Mouse (Mus musculus) brain, embryonic 18.5 days (tissue): ENCODE measurements around the gene Gm45713.
A peak's percentile ranks its signal among the peaks of the same experiment; 100 is the strongest.
"Not testable (repeated sequence)": the region's sequence is repeated elsewhere in the genome, so short reads cannot be mapped to it uniquely, and the experiment has no call there.

Experiments
- DNase-seq: peaks from one replicate; pipeline ENCODE4 v3.0.0-alpha.2; 2012; ENCODE audit warnings: low read depth, low spot score

Gm45713 gene

DNA sequence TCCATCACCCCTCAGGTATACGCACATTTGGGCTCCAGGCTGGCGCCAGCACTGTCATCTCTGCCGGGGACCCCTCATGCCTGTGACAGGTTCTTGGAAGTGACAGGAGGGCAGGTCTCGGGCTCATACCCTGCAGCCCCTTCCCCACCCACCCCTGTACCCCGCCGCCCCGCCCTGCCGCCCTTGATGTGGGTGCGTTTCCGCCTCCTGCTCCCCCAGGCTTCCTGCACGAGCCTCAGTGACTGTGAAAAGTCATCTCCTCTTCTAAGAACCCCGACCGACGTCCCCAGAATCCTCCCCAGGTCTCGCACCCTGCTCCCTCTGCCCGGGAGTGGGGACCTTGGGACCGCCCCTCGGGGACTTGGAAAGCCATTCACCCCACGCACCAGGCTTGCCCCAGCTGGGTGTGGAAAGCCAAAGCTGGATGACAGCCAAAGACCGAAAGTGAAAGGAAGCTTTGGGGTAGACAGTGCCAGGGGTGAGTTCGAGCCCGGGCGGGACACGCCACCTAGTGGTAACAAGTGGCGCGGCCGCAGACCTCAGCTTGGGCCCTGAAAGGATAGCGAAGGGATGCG lies at the start of gene Gm45713, which contains the start of gene Flt3l:
TSS of gene Gm45713 (minus strand) at position 239 of the 575 bp plus-strand sequence.
TSS of gene Flt3l (minus strand) at position 440 of the 575 bp plus-strand sequence.
- no peak for DNase-seq

DNA sequence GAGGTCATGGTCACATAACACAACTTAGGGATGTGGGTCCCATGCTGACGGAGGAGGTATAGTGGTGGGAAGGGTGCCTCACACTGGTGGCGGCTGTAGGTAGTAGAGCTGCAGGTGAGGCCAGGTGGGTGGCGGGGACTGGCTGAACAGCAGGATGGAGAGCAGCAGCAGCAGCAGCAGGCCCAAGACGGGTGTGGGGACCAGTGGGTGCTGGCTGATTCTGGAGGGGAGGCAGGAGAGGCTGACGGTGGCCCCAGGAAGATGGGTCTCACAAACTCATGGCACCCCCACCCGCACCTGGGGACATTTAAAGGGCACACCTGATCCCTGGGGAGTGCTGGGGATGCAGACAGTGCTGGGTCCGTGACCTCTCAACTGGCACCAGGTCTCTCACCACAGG lies 47.6 kb upstream of the Gm45713 start:
- DNase-seq = no peak

DNA sequence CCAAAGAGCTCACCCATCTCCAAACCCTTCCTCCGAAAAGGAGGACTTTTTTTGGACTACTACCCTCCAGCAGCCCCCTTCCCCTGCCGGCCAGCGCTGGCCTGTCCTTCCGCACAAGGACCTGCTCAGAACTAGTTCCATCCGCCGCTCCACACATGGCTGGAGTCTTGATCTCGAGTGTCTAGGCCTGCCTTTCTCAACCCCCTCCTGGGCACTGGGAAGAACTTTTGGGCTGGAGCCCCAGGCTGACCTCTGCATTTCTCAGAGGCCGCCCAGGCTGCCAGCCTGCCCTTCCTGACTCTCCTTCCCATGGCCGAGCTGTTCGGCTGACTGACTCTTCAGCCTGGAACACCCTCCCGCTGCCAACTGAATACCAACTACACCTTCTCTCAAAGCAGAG lies 46.6 kb upstream of the Gm45713 start:
- DNase-seq = no peak

DNA sequence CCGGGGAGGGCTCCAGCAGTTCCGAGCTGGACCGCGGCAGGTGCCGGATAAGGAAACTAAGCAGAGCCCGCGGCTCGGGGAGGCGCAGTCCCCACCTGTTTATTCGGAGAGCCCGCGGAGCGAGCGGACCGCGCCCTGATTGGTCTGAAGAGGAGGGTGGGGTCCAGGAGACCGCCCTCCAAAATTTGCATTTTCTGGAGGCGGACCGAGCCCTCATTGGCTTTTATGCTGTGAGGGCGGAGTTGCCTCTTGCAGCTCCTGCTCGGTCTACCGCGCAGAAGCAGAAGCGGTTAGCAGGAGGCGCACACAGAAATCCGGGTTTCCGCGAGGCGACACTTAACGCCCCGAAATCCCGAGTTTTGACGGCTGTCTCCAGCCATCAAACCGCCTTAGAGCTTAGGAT lies 46.2 kb upstream of the Gm45713 start:
- DNase-seq = peak; percentile 50

DNA sequence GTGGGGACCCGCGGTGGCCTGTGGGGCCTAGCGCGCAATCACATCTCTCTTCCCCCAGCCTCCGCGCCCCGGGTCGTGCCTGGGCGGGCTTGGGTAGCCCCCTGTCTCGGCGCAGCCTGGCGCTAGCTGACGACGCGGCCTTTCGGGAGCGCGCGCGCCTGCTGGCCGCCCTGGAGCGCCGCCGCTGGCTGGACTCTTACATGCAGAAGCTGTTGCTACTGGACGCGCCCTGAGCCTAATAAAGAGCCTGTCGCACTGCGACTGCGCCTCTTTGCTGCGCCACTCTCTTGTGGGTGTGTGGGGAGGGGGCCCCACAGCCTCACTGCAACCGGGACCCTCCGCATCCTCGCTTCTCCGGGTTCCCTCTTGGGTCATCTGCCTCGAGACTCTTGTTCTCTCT lies 45.5 kb upstream of the Gm45713 start:
- DNase-seq = no peak

DNA sequence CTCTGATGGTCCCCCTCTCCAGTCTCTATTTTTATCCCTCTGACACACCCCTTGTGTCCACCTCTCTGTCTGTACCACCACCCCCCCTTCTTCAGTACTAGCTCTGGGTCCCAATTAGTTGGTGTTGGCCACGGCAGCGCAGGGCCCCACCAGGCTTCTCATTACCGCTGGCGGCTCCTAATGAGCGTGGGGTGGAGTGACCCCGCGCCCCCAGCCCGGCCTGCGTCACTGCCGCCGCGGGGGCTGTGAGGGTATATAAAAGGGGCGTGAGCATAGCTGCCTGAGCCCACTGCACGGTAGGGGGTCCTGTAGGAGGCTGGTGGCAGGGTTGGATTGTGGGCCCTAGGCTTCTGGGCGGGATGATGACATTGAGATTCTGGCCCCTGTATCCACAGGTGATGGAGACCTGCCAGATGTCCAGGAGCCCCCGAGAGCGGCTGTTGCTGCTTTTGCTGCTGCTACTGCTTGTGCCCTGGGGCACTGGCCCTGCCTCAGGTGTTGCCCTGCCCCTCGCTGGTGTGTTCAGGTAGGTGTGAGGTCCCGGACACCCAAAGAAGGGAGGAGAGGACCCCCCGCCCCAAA lies 45.0 kb upstream of the Gm45713 start, which contains the start of gene Pth2:
TSS of gene Pth2 (plus strand) at position 100 of the 582 bp plus-strand sequence.
- no peak for DNase-seq

DNA sequence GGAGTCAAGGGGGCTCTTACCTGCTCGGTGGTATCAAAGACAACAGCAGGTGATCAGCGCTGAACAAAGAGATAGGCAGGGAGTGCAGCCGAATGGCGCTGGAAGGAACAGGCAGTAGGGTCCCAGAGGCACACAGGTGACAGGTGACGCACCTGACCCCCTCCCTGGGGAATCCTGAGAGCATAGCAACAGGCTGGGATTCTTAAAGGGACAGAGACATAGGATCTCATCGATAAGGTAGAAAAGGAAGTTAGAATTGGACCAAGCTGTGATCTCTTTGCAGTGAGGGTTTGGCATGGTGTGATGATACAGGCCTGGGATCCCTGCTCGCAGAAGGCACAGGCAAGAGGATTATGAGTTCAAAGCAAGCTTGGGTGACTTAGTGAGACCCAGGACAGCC lies 43.4 kb upstream of the Gm45713 start, which contains the start of gene Gfy:
TSS of gene Gfy (minus strand) at position 101 of the 400 bp plus-strand sequence.
- DNase-seq = no peak

DNA sequence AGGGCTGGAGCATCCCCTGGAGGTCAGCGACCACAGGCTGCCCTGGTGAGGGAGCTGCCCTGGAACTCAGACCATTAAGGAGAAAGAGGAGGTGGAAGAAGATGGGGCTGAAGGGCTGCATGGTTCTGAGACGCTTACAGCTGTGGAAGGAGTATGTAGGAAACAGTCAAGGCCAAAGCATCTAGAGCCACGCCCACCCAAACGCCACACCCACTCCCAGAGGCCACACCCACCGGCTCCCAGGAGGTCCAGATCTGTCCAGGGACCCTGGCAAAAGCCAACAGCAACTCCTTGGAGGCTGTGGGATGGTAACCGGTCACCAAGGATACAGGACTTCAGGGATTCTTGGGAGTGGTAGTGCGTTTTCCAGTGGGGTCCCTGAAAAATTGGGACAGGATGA lies 42.5 kb upstream of the Gm45713 start:
- DNase-seq = no peak

DNA sequence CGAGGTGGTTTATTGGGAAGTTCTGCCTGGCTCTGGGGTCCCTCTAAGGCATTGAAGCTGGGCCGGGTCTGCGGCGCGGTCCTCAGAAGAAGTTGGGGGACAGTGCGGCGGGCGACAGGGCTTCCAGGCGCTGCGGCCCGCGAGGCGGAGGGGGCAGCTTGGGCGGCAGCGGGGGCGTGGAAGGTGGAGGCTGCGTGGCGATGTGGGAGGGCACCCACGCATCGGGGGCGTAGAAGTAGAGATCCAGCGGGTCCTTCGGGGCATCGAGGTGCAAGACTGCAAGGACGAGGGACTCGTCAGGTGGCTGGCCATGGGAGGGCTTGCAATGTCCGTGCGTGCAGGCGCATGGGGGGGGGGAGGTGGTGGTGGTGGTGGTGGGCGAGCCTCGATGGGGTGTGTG lies 40.3 kb upstream of the Gm45713 start:
- no peak for DNase-seq

DNA sequence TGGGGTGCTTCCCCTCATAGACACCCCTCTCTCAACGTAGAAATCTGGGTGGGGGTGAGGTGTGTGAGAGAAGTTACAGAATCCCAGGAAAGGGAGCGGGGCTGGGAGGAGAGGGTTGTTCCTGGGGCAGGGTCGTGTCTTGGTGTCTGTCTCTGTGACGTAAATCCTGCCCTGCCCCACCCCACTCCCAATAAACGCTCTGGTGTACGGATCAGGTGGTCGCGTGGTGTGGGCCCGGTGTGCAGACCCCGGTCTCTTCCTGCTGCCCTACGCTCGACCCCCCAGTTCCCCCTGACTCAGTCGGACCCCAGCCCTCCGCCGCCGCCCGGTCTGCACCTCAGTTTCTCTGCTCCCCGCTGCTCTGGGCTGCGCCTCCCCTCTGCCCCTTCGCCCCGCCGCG lies 39.9 kb upstream of the Gm45713 start:
- no peak for DNase-seq

DNA sequence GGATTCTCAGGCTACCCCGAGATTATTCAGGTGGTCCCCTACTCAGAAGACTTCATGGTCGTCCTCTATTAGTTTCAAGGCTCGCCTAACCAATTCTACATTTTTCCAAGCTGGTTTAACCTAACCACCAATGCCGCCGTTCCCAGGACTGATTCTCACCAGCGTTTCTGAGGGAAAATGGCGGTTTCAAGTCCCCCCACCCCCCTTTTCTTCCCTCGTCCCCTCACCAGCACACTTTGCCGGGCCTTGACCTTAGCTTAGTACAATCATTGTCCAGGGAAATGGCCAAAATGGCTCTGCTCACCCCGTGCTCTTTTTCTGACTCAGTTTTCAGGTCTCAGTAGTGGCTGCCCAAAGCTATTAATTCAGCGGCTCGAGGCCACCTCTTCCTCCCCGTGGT lies 39.4 kb upstream of the Gm45713 start:
- DNase-seq = no peak

DNA sequence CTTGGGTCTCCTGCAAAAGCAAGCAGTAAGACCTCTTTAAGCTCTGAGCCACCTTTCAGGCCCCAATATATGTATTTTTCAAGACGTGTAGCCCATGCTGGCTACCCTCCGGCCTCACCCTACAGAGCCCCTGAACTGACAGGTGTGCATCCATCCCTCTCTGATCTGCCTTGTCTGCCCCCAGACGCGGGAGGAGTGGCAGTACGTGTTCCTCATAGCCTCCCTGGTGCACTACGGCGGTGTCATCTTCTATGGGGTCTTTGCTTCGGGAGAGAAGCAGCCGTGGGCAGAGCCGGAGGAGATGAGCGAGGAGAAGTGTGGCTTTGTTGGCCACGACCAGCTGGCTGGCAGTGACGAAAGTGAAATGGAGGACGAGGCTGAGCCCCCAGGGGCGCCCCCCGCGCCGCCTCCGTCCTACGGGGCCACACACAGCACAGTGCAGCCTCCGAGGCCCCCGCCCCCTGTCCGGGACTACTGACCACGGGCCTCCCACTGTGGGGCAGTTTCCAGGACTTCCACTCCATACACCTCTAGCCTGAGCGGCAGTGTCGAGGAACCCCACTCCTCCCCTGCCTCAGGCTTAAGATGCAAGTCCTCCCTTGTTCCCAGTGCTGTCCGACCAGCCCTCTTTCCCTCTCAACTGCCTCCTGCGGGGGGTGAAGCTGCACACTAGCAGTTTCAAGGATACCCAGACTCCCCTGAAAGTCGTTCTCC lies 38.7 kb upstream of the Gm45713 start:
- DNase-seq = no peak

DNA sequence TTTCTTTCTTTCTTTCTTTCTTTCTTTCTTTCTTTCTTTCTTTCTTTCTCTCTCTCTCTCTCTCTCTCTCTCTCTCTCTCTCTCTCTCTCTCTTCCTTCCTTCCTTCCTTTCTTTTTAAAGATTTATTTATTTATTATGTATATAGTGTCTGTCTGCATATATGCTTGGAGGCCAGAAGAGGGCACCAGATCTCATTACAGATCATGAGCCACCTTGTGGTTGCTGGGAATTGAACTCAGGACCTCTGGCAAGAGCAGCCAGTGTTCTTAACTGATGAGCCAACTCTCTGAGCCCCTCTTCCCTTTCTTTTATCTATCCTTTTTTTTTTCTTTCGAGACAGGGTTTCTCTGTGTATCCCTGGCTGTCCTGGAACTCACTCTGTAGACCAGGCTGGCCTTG lies 37.7 kb upstream of the Gm45713 start:
- DNase-seq = not testable (repeated sequence)

DNA sequence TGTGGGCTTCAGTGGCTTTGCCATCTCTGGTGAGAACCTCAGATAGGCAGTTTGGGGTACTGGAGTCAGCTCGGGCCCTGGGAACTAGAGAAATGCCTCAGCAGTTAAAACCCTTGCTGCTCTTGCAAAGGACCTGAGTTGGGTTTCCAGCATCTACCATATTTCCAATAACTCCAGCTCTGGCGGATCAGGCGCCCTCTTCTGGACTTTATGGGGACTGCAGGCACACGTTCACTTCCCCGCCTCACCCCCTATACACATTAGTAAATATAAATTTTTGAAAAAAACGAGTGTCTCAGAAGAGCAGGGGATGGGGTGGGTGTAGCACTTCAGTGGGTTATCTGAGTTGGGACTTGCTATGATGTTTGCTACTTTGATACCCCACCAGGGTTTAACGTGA lies 36.9 kb upstream of the Gm45713 start:
- no peak for DNase-seq

DNA sequence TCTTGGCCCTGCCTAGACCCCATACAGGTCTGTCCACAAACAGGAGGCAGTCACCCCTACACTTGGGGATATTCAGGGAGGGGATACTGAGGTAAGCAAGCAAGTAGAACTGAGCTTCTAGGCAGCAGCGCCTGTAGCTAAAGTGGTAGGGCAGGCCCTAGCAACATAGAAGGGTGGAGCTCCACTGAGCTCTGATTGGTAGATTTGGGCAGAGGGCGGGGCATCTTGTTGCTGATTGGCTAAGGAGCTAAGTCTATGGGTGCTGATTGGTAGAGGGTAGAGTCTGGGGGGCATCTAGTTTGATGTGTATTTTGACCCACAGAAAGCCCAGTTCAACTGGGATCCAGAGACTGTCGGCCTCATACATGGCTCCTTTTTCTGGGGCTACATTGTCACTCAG lies 33.5 kb upstream of the Gm45713 start:
- DNase-seq = no peak

DNA sequence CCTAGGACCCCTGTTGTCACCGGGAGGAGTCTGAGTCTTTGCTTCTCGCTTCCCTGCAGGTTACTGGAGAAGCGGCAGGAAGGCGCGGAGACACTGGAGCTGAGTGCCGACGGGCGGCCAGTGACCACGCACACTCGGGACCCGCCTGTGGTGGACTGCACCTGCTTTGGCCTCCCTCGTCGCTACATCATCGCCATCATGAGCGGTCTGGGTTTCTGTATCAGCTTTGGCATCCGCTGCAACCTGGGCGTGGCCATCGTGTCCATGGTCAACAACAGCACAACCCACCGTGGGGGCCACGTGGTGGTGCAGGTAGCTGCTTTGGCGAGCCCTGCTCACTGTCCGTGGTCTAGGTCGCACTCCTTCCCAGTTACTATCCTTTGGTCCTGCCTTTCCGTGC lies 32.6 kb upstream of the Gm45713 start:
- no peak for DNase-seq

DNA sequence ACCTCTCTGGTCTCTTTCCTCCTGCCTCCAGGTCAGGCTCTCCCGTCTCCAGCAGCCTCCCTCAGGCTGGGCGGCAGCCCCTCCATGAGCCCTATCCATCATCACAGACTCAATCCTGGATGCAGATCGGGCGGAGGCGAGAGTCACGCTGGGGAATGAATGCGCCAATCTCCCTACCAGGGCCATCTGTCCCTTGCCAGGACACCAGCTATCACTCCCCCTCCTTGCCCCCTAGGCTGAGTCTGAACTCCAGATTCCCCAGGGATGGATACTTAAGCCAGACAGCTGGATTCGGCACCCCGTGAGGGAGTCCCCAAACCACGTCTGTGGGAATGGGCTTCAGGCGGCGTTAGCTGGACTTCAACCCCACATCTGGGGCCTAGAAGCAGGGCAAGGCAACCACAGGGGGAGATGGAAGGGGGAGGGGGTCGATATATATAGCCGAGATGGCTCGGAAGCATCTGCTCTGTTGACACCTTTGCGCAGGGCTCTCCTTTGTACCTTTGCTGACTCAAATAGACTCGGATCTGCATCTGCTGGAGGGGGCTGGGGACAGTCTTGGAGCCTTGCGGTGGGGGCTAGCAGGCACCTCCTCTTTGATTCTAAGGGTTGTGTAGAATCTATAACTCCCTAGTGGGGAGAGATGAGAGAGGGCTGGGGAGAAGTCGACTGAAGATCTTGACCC lies 31.9 kb upstream of the Gm45713 start:
- no peak for DNase-seq

DNA sequence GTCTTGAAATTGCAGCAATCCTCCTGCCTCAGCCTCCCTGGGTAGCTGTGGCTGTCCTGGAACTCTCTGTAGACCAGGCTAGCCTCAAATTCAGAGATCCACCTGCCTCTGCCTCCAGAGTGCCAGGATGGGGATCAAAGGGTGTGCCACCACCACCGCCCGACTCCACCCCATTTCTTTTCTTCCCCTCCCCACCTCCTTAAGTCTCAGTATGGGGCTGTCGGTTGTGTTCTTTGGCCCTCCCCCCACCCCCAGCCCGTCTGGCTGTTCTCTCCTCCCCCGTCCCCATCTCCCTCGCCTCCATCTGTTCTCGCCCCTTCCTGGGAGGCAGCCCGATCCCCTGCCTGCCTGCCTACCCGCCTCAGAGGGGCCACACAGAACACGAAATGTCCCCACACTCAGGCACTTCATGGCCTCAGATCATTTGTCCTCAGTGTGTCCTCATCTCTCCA lies 30.9 kb upstream of the Gm45713 start:
- DNase-seq = no peak

DNA sequence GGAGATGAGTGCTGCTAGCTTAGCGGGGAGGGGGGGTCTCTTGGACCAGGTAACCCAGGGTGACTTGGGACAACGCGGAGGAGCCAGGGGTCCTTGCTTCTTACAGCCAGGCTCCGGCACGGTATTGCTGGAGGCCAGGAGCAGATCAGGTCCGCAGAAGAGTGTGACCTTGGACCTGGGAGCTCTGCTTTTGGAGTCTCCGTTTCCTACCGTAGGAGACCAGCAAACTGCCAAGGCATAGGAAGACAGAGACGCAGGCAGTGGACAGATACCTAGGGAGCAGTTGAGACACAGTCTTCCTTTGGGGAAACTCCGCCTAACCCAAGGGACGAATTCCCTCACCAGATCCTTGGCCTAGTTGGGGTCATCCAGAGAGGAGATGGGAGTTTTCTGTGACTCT lies 29.7 kb upstream of the Gm45713 start:
- no peak for DNase-seq

DNA sequence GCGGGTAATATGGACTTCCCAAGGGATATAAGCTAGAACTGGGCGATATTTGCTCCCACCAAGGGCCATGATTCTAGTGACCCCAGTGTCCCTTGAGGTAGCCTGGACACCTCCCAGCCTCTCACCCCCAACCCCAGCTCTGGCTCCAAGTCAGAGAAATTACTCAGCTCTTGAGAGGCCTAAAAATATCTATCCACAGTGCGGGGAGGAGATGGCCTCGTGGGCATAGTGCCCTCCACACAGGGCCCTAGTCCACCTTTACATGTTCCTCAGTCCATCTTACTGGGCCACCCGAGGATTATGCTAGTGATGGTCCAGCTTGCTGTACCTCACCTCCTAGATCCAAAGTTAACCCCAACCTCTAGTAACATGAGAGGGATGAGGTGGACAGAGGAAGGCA lies 28.8 kb upstream of the Gm45713 start:
- DNase-seq = no peak

DNA sequence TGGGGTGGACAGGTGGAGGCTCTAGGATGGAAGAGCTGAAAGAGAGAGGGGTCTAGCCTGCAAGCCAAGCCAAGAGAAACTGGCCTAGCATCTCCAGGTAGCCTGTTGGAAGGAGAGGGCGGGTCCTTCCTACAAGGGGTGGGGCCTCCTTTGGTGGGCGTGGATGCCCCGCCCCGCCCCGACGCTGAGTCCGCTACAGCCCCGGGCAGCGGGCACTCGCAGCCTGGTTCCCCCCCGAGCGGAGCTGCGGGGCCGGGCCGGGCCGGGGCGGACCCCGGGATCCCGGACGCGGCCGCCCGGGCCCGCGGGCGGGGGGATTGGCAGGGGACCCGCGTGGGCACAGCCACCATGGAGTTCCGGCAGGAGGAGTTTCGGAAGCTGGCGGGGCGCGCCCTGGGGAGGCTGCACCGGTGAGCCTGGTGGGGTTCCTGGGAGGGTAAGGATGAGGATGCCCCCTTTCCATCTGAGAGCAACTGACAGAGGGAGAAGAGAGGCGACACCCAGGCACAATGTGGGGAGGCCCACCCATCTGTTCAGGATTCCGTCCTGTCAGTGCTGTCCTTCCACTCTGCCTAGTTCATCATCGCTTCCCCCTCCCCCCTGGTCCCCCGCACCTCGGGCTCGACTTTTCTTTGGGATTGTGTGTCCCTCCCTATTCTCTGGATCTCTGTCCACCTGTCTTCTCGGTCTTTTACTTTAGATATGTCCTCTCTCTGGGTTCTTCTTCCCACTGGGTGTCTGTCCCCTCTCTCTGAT lies 27.9 kb upstream of the Gm45713 start, which contains the start of gene Slc17a7:
TSS of gene Slc17a7 (plus strand) at position 215 of the 756 bp plus-strand sequence.
- DNase-seq = no peak
